Mouse (Mus musculus) lung, adult 2 months (tissue): ENCODE results near the gene Stx3. TPM values are rescaled to one million over a fixed set of nuclear protein-coding genes. Genes with fewer than 3 reads are reported as not detected.

Experiments used
- DNase-seq: peaks from one replicate; pipeline ENCODE4 v3.0.0; 2022
- H3K4me1 ChIP-seq: fragments of 200-500 bp; 2 replicates; pipeline ENCODE4 v1.6.1; 2011; ENCODE audit warnings: low read length; ENCODE audit not compliant: control insufficient read depth, insufficient read depth
- H3K4me3 ChIP-seq: fragments of 200-500 bp; replicated peaks from 2 replicates; pipeline ENCODE3; 2011; ENCODE audit warnings: low read depth, mild to moderate bottlenecking, control low read depth, low read length; ENCODE audit errors: extremely low read depth
- CTCF ChIP-seq: fragments of 200-500 bp; IDR thresholded peaks from 2 replicates; pipeline ENCODE4 v1.5.1; 2011; ENCODE audit warnings: mild to moderate bottlenecking, low read length, control low read depth; ENCODE audit not compliant: insufficient read depth
- POLR2A ChIP-seq: fragments of 200-500 bp; IDR thresholded peaks from 2 replicates; pipeline ENCODE4 v1.6.1; 2011; ENCODE audit warnings: low read depth, mild to moderate bottlenecking, control low read depth, low read length, borderline replicate concordance; ENCODE audit errors: extremely low read depth
- WGBS: fragments of 180-500 bp; shearing (Covaris S2); methylation state at CpG from one replicate; pipeline ENCODE4 v1.1.7; 2018; 5-methylcytosine and 5-hydroxymethylcytosine counted together
- polyA plus RNA-seq: library from polyadenylated mRNA; depleted of rRNA; stranded (reverse); fragments of >200 nt; gene quantifications from 2 replicates; pipeline ENCODE4 v1.2.3, GENCODE M21; 2012

The Stx3 gene
- polyA plus RNA-seq, 1 experiment: 23.1 TPM

- under 1% methylated on average over 83 of the region's 83 CpGs for WGBS
- no peak for TF ChIP-seq CTCF
- TF ChIP-seq POLR2A: 0 out of 2 replicates have a peak, but pooled peaks have one; percentile 16
- peaks cover 9% of the 10 kb centered on the region for H3K4me1 ChIP-seq
- peak; percentile 73 for DNase-seq
- peak overlapping the region; percentile 95 for H3K4me3 ChIP-seq
Measured at GRCm38 (mm10) chr19:11818199-11819142, 732 bp downstream of the Stx3 start.

GRCm38 (mm10) chr19:11817586-11817985 lies 1.6 kb downstream of the Stx3 start:
- Histone ChIP-seq H3K4me1 (peaks cover 15% of the 10 kb centered on the region), H3K4me3 (peak overlapping the region; percentile 95)
- TF ChIP-seq CTCF: no peak
- 28% methylated on average over 5 of the region's 5 CpGs for WGBS
- DNase-seq: no peak

- peaks cover 18% of the 10 kb centered on the region for H3K4me1 ChIP-seq
- 34% methylated on average over 6 of the region's 6 CpGs for WGBS
- no peak for TF ChIP-seq POLR2A
- TF ChIP-seq CTCF: no peak
- no peak for DNase-seq
- H3K4me3 ChIP-seq: no peak overlapping the region
Measured at GRCm38 (mm10) chr19:11816706-11817105, 2.5 kb downstream of the Stx3 start.

GRCm38 (mm10) chr19:11814742-11815333 lies 4.4 kb downstream of the Stx3 start:
- 66% methylated on average over 6 of the region's 6 CpGs for WGBS
- DNase-seq: no peak
- Histone ChIP-seq H3K4me3 (no peak overlapping the region), H3K4me1 (peaks cover 29% of the 10 kb centered on the region)
- TF ChIP-seq POLR2A (no peak), CTCF (no peak)

- no peak for DNase-seq
- WGBS: 38% methylated on average over 8 of the region's 8 CpGs
- TF ChIP-seq POLR2A: no peak
- no peak for TF ChIP-seq CTCF
- Histone ChIP-seq H3K4me1 (peaks cover 30% of the 10 kb centered on the region), H3K4me3 (no peak overlapping the region)
Measured at GRCm38 (mm10) chr19:11813649-11814048, 5.6 kb downstream of the Stx3 start.

GRCm38 (mm10) chr19:11813136-11813535 lies 6.1 kb downstream of the Stx3 start:
- 50% methylated on average over 4 of the region's 4 CpGs for WGBS
- no peak for DNase-seq
- Histone ChIP-seq H3K4me1 (peaks cover 30% of the 10 kb centered on the region), H3K4me3 (no peak overlapping the region)
- no peak for TF ChIP-seq CTCF
- TF ChIP-seq POLR2A: no peak

- TF ChIP-seq CTCF (no peak), POLR2A (no peak)
- WGBS: 58% methylated on average over 5 of the region's 5 CpGs
- peaks cover 39% of the 10 kb centered on the region for H3K4me1 ChIP-seq
- no peak for DNase-seq
- H3K4me3 ChIP-seq: no peak overlapping the region
Measured at GRCm38 (mm10) chr19:11811688-11812365, 7.4 kb downstream of the Stx3 start.

- 35% methylated on average over 1 of the region's 1 CpGs for WGBS
- H3K4me1 ChIP-seq: peaks cover 40% of the 10 kb centered on the region
- no peak for TF ChIP-seq CTCF
- no peak for TF ChIP-seq POLR2A
- no peak overlapping the region for H3K4me3 ChIP-seq
- no peak for DNase-seq
Measured at GRCm38 (mm10) chr19:11810856-11811255, 8.3 kb downstream of the Stx3 start.

- 31% methylated on average over 5 of the region's 5 CpGs for WGBS
- no peak overlapping the region for H3K4me3 ChIP-seq
- DNase-seq: no peak
- no peak for TF ChIP-seq CTCF
- no peak for TF ChIP-seq POLR2A
- H3K4me1 ChIP-seq: peaks cover 38% of the 10 kb centered on the region
Measured at GRCm38 (mm10) chr19:11810003-11810758, 9.0 kb downstream of the Stx3 start.
